Mouse (Mus musculus) forebrain, embryonic 16.5 days (tissue): ENCODE data around the gene Cux1. TPM values are rescaled to one million over a fixed set of nuclear protein-coding genes. Genes with fewer than 3 reads are reported as not detected.
A peak's percentile ranks its signal among the peaks of the same experiment; 100 is the strongest.

Source experiments
- ATAC-seq: fragments of 200-750 bp; cut with Nextera tagmentation; 2 replicates; pipeline ENCODE4 v1.8.0; 2017; ENCODE audit warnings: mild to moderate bottlenecking, moderate library complexity
- H3K27ac ChIP-seq: fragments of 300-500 bp; sonication (generic); 2 replicates; pipeline ENCODE4 v1.5.1; 2014; ENCODE audit warnings: low read length, control low read depth
- H3K27me3 ChIP-seq: fragments of 300-500 bp; sonication (generic); replicated peaks from 2 replicates; pipeline ENCODE4 v1.6.1; 2014; ENCODE audit warnings: low read length; ENCODE audit not compliant: control insufficient read depth, insufficient read depth
- H3K36me3 ChIP-seq: fragments of 300-500 bp; sonication (generic); 2 replicates; pipeline ENCODE4 v1.6.1; 2014; ENCODE audit not compliant: control insufficient read depth, insufficient read depth
- H3K4me1 ChIP-seq: fragments of 300-500 bp; sonication (generic); replicated peaks from 2 replicates; pipeline ENCODE4 v1.6.1; 2014; ENCODE audit warnings: low read length; ENCODE audit not compliant: control insufficient read depth, insufficient read depth
- H3K4me2 ChIP-seq: fragments of 300-500 bp; sonication (generic); 2 replicates; pipeline ENCODE4 v1.6.1; 2014; ENCODE audit warnings: mild to moderate bottlenecking, low read length, control low read depth
- H3K4me3 ChIP-seq: fragments of 300-500 bp; sonication (generic); replicated peaks from 2 replicates; pipeline ENCODE4 v1.5.1; 2014; ENCODE audit warnings: mild to moderate bottlenecking, low read length, control low read depth
- H3K9ac ChIP-seq: fragments of 300-500 bp; sonication (generic); replicated peaks from 2 replicates; pipeline ENCODE4 v1.6.1; 2014; ENCODE audit warnings: low read depth, low read length, control low read depth
- H3K9me3 ChIP-seq: fragments of 300-500 bp; sonication (generic); 2 replicates; pipeline ENCODE4 v1.6.1; 2016; ENCODE audit warnings: low read length; ENCODE audit not compliant: control insufficient read depth
- WGBS: fragments of 180-500 bp; shearing (Covaris S2); extraction: QIAGEN DNeasy Blood & Tissue Kit; methylation state at CpG from one replicate; pipeline ENCODE4 v1.1.7; 2014; 5-methylcytosine and 5-hydroxymethylcytosine counted together
- polyA plus RNA-seq: library from polyadenylated mRNA; unstranded; fragments of >200 nt; fragmentation: Nextera tagmentation; extraction: Ambion mirVana; gene quantifications from 2 replicates; pipeline ENCODE4 v1.2.1, GENCODE M21; 2015

Cux1 gene
- polyA plus RNA-seq, 1 experiment from 2014 or later = 138 TPM

DNA sequence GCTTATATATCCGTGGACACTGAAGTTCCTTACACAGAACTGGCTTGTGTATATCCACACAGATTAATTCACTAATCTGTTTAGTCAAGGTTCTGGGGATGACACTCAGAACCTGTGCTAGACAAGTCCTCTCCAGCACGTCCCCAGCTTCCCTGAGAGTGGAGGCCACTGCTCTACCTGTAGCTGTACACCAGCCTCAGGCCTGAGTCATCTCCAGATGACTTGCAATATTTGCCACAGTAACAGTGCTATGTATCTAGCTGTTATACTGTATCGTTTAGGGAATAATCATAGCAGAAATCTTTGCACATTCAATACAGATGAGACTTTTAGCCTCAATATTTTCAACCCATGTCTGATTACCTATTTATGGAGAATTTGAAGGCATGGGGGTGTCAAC is 146.0 kb downstream of the Cux1 start:
- WGBS = 96% methylated on average over 3 of the region's 3 CpGs
- no peak overlapping the region for H3K4me2 ChIP-seq
- H3K4me3 ChIP-seq = no peak overlapping the region
- H3K27ac ChIP-seq = no peak overlapping the region
- H3K9me3 ChIP-seq = no peaks in the 10 kb centered on the region
- H3K9ac ChIP-seq = no peak overlapping the region
- H3K27me3 ChIP-seq = no peaks in the 10 kb centered on the region
- no peaks in the 10 kb centered on the region; the same call in 1 of the 2 replicates for H3K4me1 ChIP-seq
- H3K36me3 ChIP-seq = no peaks in the 10 kb centered on the region
- no peak for ATAC-seq

GRCm38 (mm10) chr5:136420342-136420741 is 146.9 kb downstream of the Cux1 start:
- no peak overlapping the region for H3K9ac ChIP-seq
- no peaks in the 10 kb centered on the region for H3K9me3 ChIP-seq
- no peak overlapping the region for H3K4me3 ChIP-seq
- WGBS = 89% methylated on average over 3 of the region's 3 CpGs
- H3K27me3 ChIP-seq = no peaks in the 10 kb centered on the region
- H3K36me3 ChIP-seq = no peaks in the 10 kb centered on the region
- ATAC-seq = no peak
- no peak overlapping the region for H3K4me2 ChIP-seq
- no peak overlapping the region for H3K27ac ChIP-seq
- H3K4me1 ChIP-seq = peaks cover 2% of the 10 kb centered on the region; the same call in 1 of the 2 replicates

- Histone ChIP-seq H3K36me3 (no peaks in the 10 kb centered on the region), H3K4me1 (peaks cover 2% of the 10 kb centered on the region; the same call in 1 of the 2 replicates), H3K4me2 (no peak overlapping the region), H3K27me3 (no peaks in the 10 kb centered on the region), H3K9me3 (no peaks in the 10 kb centered on the region), H3K9ac (no peak overlapping the region), H3K4me3 (no peak overlapping the region), H3K27ac (no peak overlapping the region)
- 93% methylated on average over 4 of the region's 4 CpGs for WGBS
- ATAC-seq = no peak
These were observed 149.4 kb downstream of the Cux1 start for GRCm38 (mm10) chr5:136417891-136418290.

DNA sequence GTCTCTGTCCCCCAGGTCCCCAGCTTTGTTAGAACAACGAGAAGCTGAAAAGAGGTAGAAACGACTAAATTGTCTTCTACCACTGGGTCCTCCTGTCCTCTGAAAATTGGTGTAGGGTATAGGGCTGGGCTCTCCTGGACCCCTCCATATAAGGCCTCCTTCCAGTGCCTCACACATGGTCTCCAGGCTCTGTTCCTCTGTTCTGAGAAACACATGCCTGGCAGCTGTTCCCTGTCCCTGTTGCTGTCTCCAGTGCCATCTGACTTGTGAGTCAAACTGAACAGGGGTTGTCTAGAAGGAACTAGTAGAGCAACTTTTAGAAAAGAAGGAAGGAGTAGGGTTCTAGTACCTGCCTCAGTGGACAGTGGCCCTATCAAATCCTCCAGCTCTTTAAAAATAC is 152.8 kb downstream of the Cux1 start:
- Histone ChIP-seq H3K4me1 (peaks cover 2% of the 10 kb centered on the region; the same call in 1 of the 2 replicates), H3K36me3 (no peaks in the 10 kb centered on the region), H3K9me3 (no peaks in the 10 kb centered on the region), H3K4me2 (no peak overlapping the region), H3K27me3 (no peaks in the 10 kb centered on the region), H3K4me3 (no peak overlapping the region), H3K27ac (no peak overlapping the region), H3K9ac (no peak overlapping the region)
- WGBS = 81% methylated on average over 2 of the region's 2 CpGs
- no peak for ATAC-seq

DNA sequence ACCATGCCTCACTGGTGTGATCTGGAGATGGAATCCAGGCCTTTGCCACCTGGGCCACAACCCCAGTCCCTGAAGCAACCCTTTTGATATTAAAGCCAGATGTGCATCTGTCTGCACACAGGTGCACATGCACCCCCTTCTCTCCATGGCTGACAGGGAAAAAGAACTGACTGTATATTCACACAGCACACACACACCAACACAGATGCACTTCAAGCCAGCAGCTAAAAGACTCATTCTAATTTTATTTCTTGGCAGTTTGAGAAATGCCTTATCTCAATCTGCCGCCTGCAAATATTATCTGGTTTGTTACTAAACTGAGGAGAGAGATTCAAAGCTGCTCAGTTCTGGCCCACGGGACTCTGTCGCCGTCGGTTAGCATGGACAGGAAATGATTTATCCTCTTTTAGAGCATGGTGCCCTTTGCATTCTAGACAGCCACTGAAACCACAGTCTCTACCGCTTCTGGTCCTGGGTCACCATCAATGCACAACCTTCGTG is 156.6 kb downstream of the Cux1 start:
- H3K9ac ChIP-seq = no peak overlapping the region
- 75% methylated on average over 7 of the region's 7 CpGs for WGBS

GRCm38 (mm10) chr5:136406357-136406756 is 160.9 kb downstream of the Cux1 start:
- Histone ChIP-seq H3K9me3 (peaks cover 5% of the 10 kb centered on the region; the same call in 1 of the 2 replicates), H3K27me3 (no peaks in the 10 kb centered on the region), H3K9ac (no peak overlapping the region), H3K4me2 (no peak overlapping the region), H3K4me3 (no peak overlapping the region), H3K4me1 (peaks cover 13% of the 10 kb centered on the region), H3K36me3 (peaks cover 5% of the 10 kb centered on the region; the same call in 1 of the 2 replicates), H3K27ac (no peak overlapping the region)
- ATAC-seq = no peak

More for the DNA sequence above, 156.6 kb downstream of the Cux1 start:
- Histone ChIP-seq H3K4me2 (no peak overlapping the region), H3K27me3 (no peaks in the 10 kb centered on the region), H3K4me3 (no peak overlapping the region), H3K36me3 (peaks cover 5% of the 10 kb centered on the region; the same call in 1 of the 2 replicates), H3K27ac (no peak overlapping the region), H3K9me3 (peaks cover 5% of the 10 kb centered on the region; the same call in 1 of the 2 replicates), H3K4me1 (no peaks in the 10 kb centered on the region)
- no peak for ATAC-seq

DNA sequence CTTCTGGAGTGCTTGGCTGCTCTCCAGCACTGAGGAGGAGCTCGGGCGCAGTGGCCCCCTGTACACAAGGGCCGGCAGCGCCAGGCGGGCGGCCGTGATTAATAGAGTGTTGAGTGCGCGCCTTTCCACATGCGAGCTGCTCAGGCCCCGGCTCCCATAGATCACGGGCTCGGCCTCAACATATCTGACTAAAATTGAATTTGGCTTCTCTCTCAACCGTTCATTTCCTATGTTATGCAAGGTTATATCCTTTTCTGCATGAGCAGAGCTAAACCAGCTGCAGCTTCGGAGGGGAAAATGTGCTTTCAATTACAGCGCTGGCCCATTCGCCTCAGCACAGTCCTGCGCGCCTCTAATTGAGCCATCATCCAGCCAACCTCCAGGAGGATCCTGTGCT is 163.7 kb downstream of the Cux1 start:
- Histone ChIP-seq H3K36me3 (peaks cover 5% of the 10 kb centered on the region; the same call in 1 of the 2 replicates), H3K27me3 (no peaks in the 10 kb centered on the region), H3K4me1 (peaks cover 13% of the 10 kb centered on the region), H3K4me3 (no peak overlapping the region), H3K27ac (no peak overlapping the region), H3K9me3 (peaks cover 5% of the 10 kb centered on the region; the same call in 1 of the 2 replicates), H3K9ac (no peak overlapping the region), H3K4me2 (peak overlapping the region; percentile 33)
- WGBS = 12% methylated on average over 19 of the region's 19 CpGs
- peak; percentile 72 for ATAC-seq

DNA sequence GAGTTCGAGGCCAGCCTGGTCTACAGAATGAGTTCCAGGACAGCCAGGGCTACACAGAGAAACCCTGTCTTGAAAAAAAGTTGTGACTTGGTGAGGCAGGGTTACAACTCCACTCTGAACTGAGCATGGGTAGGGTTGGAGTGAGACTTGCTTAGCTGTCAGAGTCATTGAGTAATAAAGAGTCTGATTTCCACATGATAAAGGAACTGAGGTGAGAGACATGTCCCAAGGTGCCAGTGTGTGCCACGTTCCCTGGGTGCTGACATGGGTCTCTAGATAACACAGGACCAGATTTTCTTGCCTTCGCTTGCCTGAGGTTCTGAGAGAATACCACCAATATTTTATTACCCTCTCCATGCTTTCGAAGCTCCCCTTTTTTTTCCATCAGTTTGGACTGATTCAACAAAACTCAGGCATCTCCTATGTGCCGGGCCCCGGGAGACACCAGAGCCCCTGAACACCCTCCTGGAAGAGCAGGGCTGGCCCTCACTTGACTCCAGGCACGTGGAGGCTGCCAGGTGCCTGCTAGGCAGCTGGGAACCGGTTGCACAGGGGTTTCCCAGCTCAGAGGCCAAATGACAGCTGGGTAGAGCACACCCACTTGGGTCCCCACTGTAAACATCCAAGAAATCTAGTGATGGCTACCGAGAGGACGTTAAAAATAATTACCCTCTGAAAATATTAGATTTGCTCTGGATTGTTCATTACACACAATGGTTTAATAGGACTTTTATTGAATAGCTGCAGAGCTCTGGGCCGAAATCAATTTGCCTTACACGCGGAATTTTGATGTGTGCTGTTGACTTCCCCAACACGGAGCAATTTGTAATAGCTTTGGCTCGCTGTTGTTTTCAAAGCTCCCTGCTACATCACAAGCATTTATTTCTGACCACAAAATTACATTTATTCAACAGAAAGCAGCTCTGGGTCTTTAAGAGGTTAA is 164.4 kb downstream of the Cux1 start:
- 50% methylated on average over 15 of the region's 15 CpGs for WGBS
- H3K27me3 ChIP-seq = no peaks in the 10 kb centered on the region
- H3K4me2 ChIP-seq = peak overlapping the region; percentile 33
- H3K36me3 ChIP-seq = peaks cover 4% of the 10 kb centered on the region; the same call in 1 of the 2 replicates
- H3K9me3 ChIP-seq = peaks cover 3% of the 10 kb centered on the region; the same call in 1 of the 2 replicates
- no peak overlapping the region for H3K4me3 ChIP-seq
- H3K27ac ChIP-seq = no peak overlapping the region
- peaks cover 13% of the 10 kb centered on the region for H3K4me1 ChIP-seq
- H3K9ac ChIP-seq = no peak overlapping the region
- ATAC-seq = 0 out of 2 replicates have a peak, but pooled peaks have one; percentile 33

DNA sequence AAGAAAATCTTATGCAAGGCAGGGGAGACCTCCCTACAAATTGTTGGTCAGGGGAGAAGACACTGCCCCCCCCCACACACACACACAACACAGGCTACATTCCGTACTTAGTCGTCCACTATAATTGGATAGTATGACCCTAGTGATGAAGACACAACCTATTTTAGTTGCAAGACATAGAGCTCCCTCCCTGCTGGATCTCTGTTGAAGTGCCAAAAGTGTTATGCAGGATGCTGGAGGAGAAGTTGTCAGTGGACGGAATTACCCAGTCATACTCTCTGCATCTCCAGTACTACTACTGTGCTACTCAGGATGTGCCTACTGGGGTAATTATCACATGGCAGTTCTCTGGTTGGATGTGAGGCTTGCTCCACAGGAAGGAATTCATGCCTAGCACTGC is 168.6 kb downstream of the Cux1 start:
- Histone ChIP-seq H3K4me1 (peaks cover 11% of the 10 kb centered on the region), H3K4me2 (no peak overlapping the region), H3K27me3 (no peaks in the 10 kb centered on the region), H3K36me3 (no peaks in the 10 kb centered on the region), H3K27ac (no peak overlapping the region), H3K9ac (no peak overlapping the region), H3K4me3 (no peak overlapping the region), H3K9me3 (no peaks in the 10 kb centered on the region)
- whole genome bisulfite sequencing = 94% methylated on average over 3 of the region's 3 CpGs
- ATAC-seq = no peak
